Mouse (Mus musculus): ENCODE measurements at regions not wholly inside any gene's neighbourhood (a gene's known extent, or its start where the extent isn't known, plus 50 kb on each side); places are given as distances from the start of the nearest gene placed in this dataset. TPM values are rescaled to one million over a fixed set of nuclear protein-coding genes. Genes with fewer than 3 reads are reported as not detected.

Small RNAs in the stretch of these regions (microRNA-seq; reads per million reads assigned to microRNA genes)
- not detected for gene Gm25693

All from limb, embryonic 12.5 days (tissue).